Mouse (Mus musculus): Measurements from ENCODE around the gene Ldhal6b. TPM values are rescaled to one million over a fixed set of nuclear protein-coding genes. Genes with fewer than 3 reads are reported as not detected.
A peak's percentile ranks its signal among the peaks of the same experiment; 100 is the strongest.
"Not testable (repeated sequence)": the region's sequence is repeated elsewhere in the genome, so short reads cannot be mapped to it uniquely, and the experiment has no call there.

Ldhal6b gene
- polyA plus RNA-seq (2012; rRNA removed), result 0.57 and 0.86 TPM in 2 replicates

- no peak for DNase-seq (ENCODE audit: low read depth)
- no peak for TF ChIP-seq CTCF (IDR thresholded peaks at IDR 0.05; ENCODE audit: borderline replicate concordance, extremely low read depth, insufficient read depth, insufficient read length)
- no peak for TF ChIP-seq POLR2A (IDR thresholded peaks at IDR 0.05; ENCODE audit: borderline replicate concordance, extremely low read depth, insufficient read depth, insufficient read length, poor library complexity, severe bottlenecking)
Observed at GRCm38 (mm10) chr17:5418545-5418944, at the start of gene Ldhal6b. Gene Ldhal6b (minus strand): TSS chr17:5418767.

- TF ChIP-seq CTCF (IDR thresholded peaks at IDR 0.05; ENCODE audit: borderline replicate concordance, extremely low read depth, insufficient read depth, insufficient read length) (peak; percentile 14; the same call in 1 of the 2 replicates), POLR2A (IDR thresholded peaks at IDR 0.05; ENCODE audit: borderline replicate concordance, extremely low read depth, insufficient read depth, insufficient read length, poor library complexity, severe bottlenecking) (no peak)
- DNase-seq (ENCODE audit: low read depth), result no peak
Observed at GRCm38 (mm10) chr17:5467177-5467576, 48.6 kb upstream of the Ldhal6b start.

GRCm38 (mm10) chr17:5466736-5467135 lies 48.2 kb upstream of the Ldhal6b start:
- TF ChIP-seq CTCF (IDR thresholded peaks at IDR 0.05; ENCODE audit: borderline replicate concordance, extremely low read depth, insufficient read depth, insufficient read length) (no peak), POLR2A (IDR thresholded peaks at IDR 0.05; ENCODE audit: borderline replicate concordance, extremely low read depth, insufficient read depth, insufficient read length, poor library complexity, severe bottlenecking) (no peak)
- DNase-seq (ENCODE audit: low read depth), result no peak

GRCm38 (mm10) chr17:5463912-5464311 lies 45.3 kb upstream of the Ldhal6b start:
- TF ChIP-seq CTCF (IDR thresholded peaks at IDR 0.05; ENCODE audit: borderline replicate concordance, extremely low read depth, insufficient read depth, insufficient read length), result no peak
- no peak for TF ChIP-seq POLR2A (IDR thresholded peaks at IDR 0.05; ENCODE audit: borderline replicate concordance, extremely low read depth, insufficient read depth, insufficient read length, poor library complexity, severe bottlenecking)
- DNase-seq (ENCODE audit: low read depth), result no peak

- TF ChIP-seq CTCF (IDR thresholded peaks at IDR 0.05; ENCODE audit: borderline replicate concordance, extremely low read depth, insufficient read depth, insufficient read length) (no peak), POLR2A (IDR thresholded peaks at IDR 0.05; ENCODE audit: borderline replicate concordance, extremely low read depth, insufficient read depth, insufficient read length, poor library complexity, severe bottlenecking) (no peak)
- no peak for DNase-seq (ENCODE audit: low read depth)
Observed at GRCm38 (mm10) chr17:5453657-5454056, 35.1 kb upstream of the Ldhal6b start.

GRCm38 (mm10) chr17:5443751-5444150 lies 25.2 kb upstream of the Ldhal6b start:
- no peak for DNase-seq (ENCODE audit: low read depth)
- no peak for TF ChIP-seq POLR2A (IDR thresholded peaks at IDR 0.05; ENCODE audit: borderline replicate concordance, extremely low read depth, insufficient read depth, insufficient read length, poor library complexity, severe bottlenecking)
- no peak for TF ChIP-seq CTCF (IDR thresholded peaks at IDR 0.05; ENCODE audit: borderline replicate concordance, extremely low read depth, insufficient read depth, insufficient read length)

- DNase-seq (ENCODE audit: low read depth), result no peak
Observed at GRCm38 (mm10) chr17:5443260-5443659, 24.7 kb upstream of the Ldhal6b start.

GRCm38 (mm10) chr17:5442403-5442802 lies 23.8 kb upstream of the Ldhal6b start:
- not testable (repeated sequence) for DNase-seq (ENCODE audit: low read depth)

More at GRCm38 (mm10) chr17:5443260-5443659, 24.7 kb upstream of the Ldhal6b start:
- TF ChIP-seq POLR2A (IDR thresholded peaks at IDR 0.05; ENCODE audit: borderline replicate concordance, extremely low read depth, insufficient read depth, insufficient read length, poor library complexity, severe bottlenecking), result no peak
- TF ChIP-seq CTCF (IDR thresholded peaks at IDR 0.05; ENCODE audit: borderline replicate concordance, extremely low read depth, insufficient read depth, insufficient read length), result no peak

- TF ChIP-seq POLR2A (IDR thresholded peaks at IDR 0.05; ENCODE audit: borderline replicate concordance, extremely low read depth, insufficient read depth, insufficient read length, poor library complexity, severe bottlenecking) (peak; percentile 42; the same call in 1 of the 2 replicates), CTCF (IDR thresholded peaks at IDR 0.05; ENCODE audit: borderline replicate concordance, extremely low read depth, insufficient read depth, insufficient read length) (peak; percentile 68; the same call in 1 of the 2 replicates)
- DNase-seq (ENCODE audit: low read depth), result peak; percentile 96
Observed at GRCm38 (mm10) chr17:5440159-5440971, 21.8 kb upstream of the Ldhal6b start, which contains the start of gene Tmem242. Gene Tmem242 (minus strand): TSS chr17:5440259.

GRCm38 (mm10) chr17:5439831-5440158 lies 21.2 kb upstream of the Ldhal6b start:
- DNase-seq (ENCODE audit: low read depth), result no peak
- no peak for TF ChIP-seq CTCF (IDR thresholded peaks at IDR 0.05; ENCODE audit: borderline replicate concordance, extremely low read depth, insufficient read depth, insufficient read length)
- TF ChIP-seq POLR2A (IDR thresholded peaks at IDR 0.05; ENCODE audit: borderline replicate concordance, extremely low read depth, insufficient read depth, insufficient read length, poor library complexity, severe bottlenecking), result no peak

GRCm38 (mm10) chr17:5429772-5430133 lies 11.2 kb upstream of the Ldhal6b start:
- TF ChIP-seq CTCF (IDR thresholded peaks at IDR 0.05; ENCODE audit: borderline replicate concordance, extremely low read depth, insufficient read depth, insufficient read length) (no peak), POLR2A (IDR thresholded peaks at IDR 0.05; ENCODE audit: borderline replicate concordance, extremely low read depth, insufficient read depth, insufficient read length, poor library complexity, severe bottlenecking) (no peak)
- no peak for DNase-seq (ENCODE audit: low read depth)

- TF ChIP-seq POLR2A (IDR thresholded peaks at IDR 0.05; ENCODE audit: borderline replicate concordance, extremely low read depth, insufficient read depth, insufficient read length, poor library complexity, severe bottlenecking) (no peak), CTCF (IDR thresholded peaks at IDR 0.05; ENCODE audit: borderline replicate concordance, extremely low read depth, insufficient read depth, insufficient read length) (peak; percentile 100)
- DNase-seq (ENCODE audit: low read depth), result peak; percentile 98
Observed at GRCm38 (mm10) chr17:5429090-5429771, 10.7 kb upstream of the Ldhal6b start.

All from brain, embryonic 14.5 days (tissue).